Mouse (Mus musculus) hindbrain, embryonic 10.5 days (tissue): ENCODE data around the gene Pate4. TPM values are rescaled to one million over a fixed set of nuclear protein-coding genes. Genes with fewer than 3 reads are reported as not detected.
A peak's percentile ranks its signal among the peaks of the same experiment; 100 is the strongest.
"Not testable (repeated sequence)": the region's sequence is repeated elsewhere in the genome, so short reads cannot be mapped to it uniquely, and the experiment has no call there.

Experiments used
- DNase-seq: peaks from one replicate; pipeline ENCODE4 v3.0.0-alpha.2; 2017; ENCODE audit warnings: low spot score
- H3K27ac ChIP-seq: fragments of 300-500 bp; sonication (generic); 2 replicates; pipeline ENCODE4 v1.5.1; 2016; ENCODE audit warnings: mild to moderate bottlenecking, moderate library complexity
- H3K27me3 ChIP-seq: fragments of 300-500 bp; sonication (generic); 2 replicates; pipeline ENCODE4 v1.6.1; 2016; ENCODE audit warnings: mild to moderate bottlenecking; ENCODE audit not compliant: poor library complexity, insufficient read depth, severe bottlenecking
- H3K36me3 ChIP-seq: fragments of 300-500 bp; sonication (generic); 2 replicates; pipeline ENCODE4 v1.6.1; 2016; ENCODE audit warnings: mild to moderate bottlenecking, moderate library complexity
- H3K4me1 ChIP-seq: fragments of 300-500 bp; sonication (generic); replicated peaks from 2 replicates; pipeline ENCODE4 v1.6.1; 2016; ENCODE audit warnings: mild to moderate bottlenecking
- H3K4me3 ChIP-seq: fragments of 300-500 bp; sonication (generic); 2 replicates; pipeline ENCODE4 v1.5.1; 2016; ENCODE audit warnings: mild to moderate bottlenecking, moderate library complexity
- H3K9me3 ChIP-seq: fragments of 300-500 bp; sonication (generic); 2 replicates; pipeline ENCODE4 v1.6.1; 2016; ENCODE audit warnings: mild to moderate bottlenecking, moderate library complexity
- WGBS: fragments of 180-500 bp; shearing (Covaris S2); methylation state at CpG from one replicate; pipeline ENCODE4 v1.1.7; 2016; 5-methylcytosine and 5-hydroxymethylcytosine counted together
- polyA plus RNA-seq: library from polyadenylated mRNA; unstranded; fragments of >200 nt; fragmentation: Nextera tagmentation; extraction: Ambion mirVana; gene quantifications from 2 replicates; pipeline ENCODE4 v1.2.1, GENCODE M21; 2016

Pate4 gene
- not detected in 2 replicates for polyA plus RNA-seq

DNA sequence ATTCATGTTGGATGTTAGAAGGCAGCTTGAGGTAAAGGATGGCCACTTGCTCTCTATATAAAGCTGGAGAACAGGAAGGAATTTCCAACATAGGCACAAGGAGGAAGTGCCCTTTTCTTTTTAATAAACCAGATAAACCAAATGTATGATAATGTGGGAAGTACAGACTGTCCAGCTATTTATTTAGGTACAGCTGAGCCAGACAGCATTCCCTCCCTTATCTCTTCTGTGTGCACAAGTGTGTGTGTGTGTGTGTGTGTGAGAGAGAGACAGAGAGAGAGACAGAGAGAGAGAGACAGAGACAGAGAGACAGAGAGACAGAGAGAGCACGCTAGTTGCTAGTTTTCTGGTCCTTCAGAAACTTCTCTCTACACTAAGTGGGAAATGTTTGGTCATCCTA lies at the start of gene Pate4:
Gene Pate4 (minus strand): TSS at position 101 of the 400 bp plus-strand sequence.
- no peak within 1 kb of the TSS for H3K27ac ChIP-seq
- 88% methylated on average over 1 of the region's 1 CpGs for WGBS
- H3K36me3 ChIP-seq, result no peaks in the 10 kb centered on the region
- no peaks in the 10 kb centered on the region for H3K9me3 ChIP-seq
- DNase-seq, result no peak
- H3K27me3 ChIP-seq, result no peaks in the 10 kb centered on the region
- no peaks in the 10 kb centered on the region for H3K4me1 ChIP-seq
- H3K4me3 ChIP-seq, result no peak within 1 kb of the TSS

DNA sequence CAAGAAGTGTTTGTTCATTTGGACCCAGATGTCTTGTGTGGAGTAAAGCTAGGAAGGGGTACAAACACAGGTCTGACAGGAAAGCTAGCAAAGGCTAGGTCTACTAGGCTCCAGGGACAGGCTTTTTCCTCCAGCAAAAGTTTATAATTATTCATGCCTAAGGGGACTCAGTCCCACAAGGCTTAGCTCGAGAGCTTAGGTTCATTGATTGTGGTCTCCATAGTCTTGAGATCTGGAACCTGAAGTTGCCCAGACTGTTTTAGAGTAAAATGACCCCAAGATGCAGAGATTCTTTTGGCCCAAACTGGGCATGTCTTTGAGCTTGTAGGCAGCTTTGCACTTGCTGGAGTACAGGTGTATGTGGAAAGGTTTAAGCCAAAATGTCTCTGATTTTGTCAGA lies 36.4 kb upstream of the Pate4 start, which contains the start of gene Pate3:
Gene Pate3 (minus strand): TSS at position 101 of the 400 bp plus-strand sequence.
- Histone ChIP-seq H3K9me3 (peaks cover 19% of the 10 kb centered on the region), H3K27ac (no peak within 1 kb of the TSS), H3K4me3 (no peak within 1 kb of the TSS), H3K4me1 (no peaks in the 10 kb centered on the region), H3K36me3 (no peaks in the 10 kb centered on the region), H3K27me3 (no peaks in the 10 kb centered on the region)
- DNase-seq, result no peak
- WGBS, result 74% methylated on average over 1 of the region's 1 CpGs

DNA sequence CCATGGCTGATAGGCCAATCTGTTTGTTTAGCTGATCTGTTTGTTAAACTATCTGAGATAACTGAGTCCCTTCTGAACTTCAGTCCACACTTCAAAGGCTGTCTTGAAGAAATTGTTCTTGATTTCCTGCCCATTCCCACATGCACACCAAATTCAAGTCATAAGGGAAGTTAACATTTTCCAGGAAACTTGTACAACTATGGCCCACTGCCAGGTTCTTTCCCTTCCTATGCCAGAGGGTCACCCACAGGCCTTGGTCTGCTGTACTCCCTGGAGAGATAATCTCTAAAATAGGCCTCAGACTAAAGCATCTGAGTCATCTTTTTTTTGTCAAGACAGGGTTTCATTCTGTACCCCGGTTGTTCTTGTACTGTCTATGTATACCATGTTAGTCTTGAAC lies 21.2 kb upstream of the Pate4 start:
- Histone ChIP-seq H3K4me1 (no peaks in the 10 kb centered on the region), H3K4me3 (no peak overlapping the region), H3K36me3 (no peaks in the 10 kb centered on the region), H3K27me3 (no peaks in the 10 kb centered on the region), H3K9me3 (0 out of 2 replicates have a peak, but pooled peaks cover 2% of the 10 kb centered on the region), H3K27ac (no peak overlapping the region)
- 89% methylated on average over 1 of the region's 1 CpGs for WGBS
- no peak for DNase-seq

DNA sequence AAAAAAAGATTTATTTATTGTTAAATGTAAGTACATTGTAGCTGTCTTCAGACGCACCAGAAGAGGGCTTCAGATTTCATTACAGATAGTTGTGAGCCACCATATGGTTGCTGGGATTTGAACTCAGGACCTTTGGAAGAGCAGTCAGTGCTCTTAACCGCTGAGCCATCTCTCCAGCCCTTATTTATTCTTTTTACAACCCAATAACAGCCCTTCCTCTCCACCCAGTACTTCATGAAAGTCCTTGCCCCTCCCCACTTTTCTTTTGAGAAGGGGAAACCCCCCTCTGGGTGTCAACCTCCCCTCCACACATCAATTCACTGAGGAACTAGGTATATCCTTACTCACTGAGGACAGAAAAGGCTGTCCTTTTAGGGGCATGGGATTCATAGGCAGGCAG lies 5.0 kb upstream of the Pate4 start:
- not testable (repeated sequence) for H3K4me3 ChIP-seq, H3K27ac ChIP-seq, H3K9me3 ChIP-seq, H3K4me1 ChIP-seq, DNase-seq, H3K36me3 ChIP-seq, H3K27me3 ChIP-seq
- whole genome bisulfite sequencing, result 78% methylated on average over 2 of the region's 2 CpGs

DNA sequence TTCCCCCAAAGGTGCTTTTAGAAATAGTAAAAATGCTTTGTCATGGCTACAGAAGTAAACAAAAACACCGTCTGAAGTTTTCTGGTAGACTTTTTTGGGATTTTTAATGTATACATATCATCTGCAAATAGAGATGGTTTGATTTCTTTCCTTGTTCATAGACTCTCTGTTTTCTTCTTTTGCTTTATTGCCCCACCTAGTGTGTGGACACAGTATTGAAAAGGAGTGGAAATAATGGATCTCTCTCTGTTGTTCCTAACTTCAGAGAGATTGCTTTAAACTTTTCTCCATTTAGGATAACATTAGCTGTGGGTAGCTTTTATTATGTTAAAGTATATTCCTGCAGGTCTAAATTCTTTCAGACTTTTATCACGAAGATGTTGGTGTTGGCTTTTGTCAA lies 2.3 kb upstream of the Pate4 start:
- WGBS, result 31% methylated on average over 2 of the region's 2 CpGs
- no peaks in the 10 kb centered on the region for H3K27me3 ChIP-seq
- no peak for DNase-seq

GRCm38 (mm10) chr9:35607647-35608405 lies 3.9 kb downstream of the Pate4 start:
- 76% methylated on average over 8 of the region's 8 CpGs for WGBS
- Histone ChIP-seq H3K27me3 (no peaks in the 10 kb centered on the region), H3K36me3 (no peaks in the 10 kb centered on the region), H3K4me3 (no peak overlapping the region), H3K27ac (no peak overlapping the region), H3K4me1 (no peaks in the 10 kb centered on the region), H3K9me3 (no peaks in the 10 kb centered on the region)
- no peak for DNase-seq

More for the DNA sequence above, 2.3 kb upstream of the Pate4 start:
- no peaks in the 10 kb centered on the region for H3K4me1 ChIP-seq
- no peaks in the 10 kb centered on the region for H3K36me3 ChIP-seq
- no peak overlapping the region for H3K4me3 ChIP-seq
- H3K27ac ChIP-seq, result no peak overlapping the region
- no peaks in the 10 kb centered on the region for H3K9me3 ChIP-seq

DNA sequence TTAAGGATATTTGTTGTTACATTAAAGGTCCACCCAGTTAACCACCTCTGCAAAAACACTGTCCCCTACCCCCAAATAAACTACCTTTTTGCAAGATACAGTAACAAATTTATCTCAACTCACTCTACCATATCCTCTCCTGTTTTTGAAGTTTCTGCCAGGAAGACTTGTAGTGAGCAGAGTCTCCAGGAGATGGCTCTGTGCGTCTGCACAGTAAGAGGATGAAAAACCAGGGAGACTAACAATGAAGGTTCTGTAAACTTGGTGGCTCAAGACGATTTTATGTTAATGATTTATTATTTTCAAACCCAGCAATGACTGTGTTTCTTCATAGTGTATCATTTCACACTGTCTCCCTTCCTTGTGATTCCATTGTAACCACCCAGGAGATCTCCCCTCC lies 18.8 kb downstream of the Pate4 start:
- Histone ChIP-seq H3K27ac (no peak overlapping the region), H3K4me3 (no peak overlapping the region), H3K4me1 (no peaks in the 10 kb centered on the region), H3K36me3 (no peaks in the 10 kb centered on the region), H3K27me3 (no peaks in the 10 kb centered on the region), H3K9me3 (no peaks in the 10 kb centered on the region)
- 24% methylated on average over 2 of the region's 2 CpGs for WGBS
- DNase-seq, result no peak

DNA sequence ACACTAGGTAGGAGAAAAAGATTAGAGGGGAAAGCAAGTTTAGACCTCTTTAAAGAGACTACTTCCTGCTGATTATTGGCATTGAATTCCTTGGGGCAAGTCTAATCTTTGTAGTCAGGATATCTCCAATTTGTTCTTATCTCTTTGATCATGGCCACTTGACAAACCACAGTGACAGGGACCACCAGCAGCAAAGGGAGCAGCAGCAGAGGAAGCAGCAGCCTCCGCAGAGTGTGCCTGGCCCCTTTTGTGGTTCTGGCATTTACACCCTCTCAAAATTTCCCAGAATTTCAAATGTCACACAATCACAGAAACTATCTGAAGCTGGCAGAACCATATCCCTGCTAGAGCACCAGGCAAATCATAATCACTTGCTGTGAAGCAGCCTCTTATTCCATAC lies 24.1 kb downstream of the Pate4 start:
- Histone ChIP-seq H3K36me3 (no peaks in the 10 kb centered on the region), H3K9me3 (no peaks in the 10 kb centered on the region), H3K4me3 (no peak overlapping the region), H3K27me3 (no peaks in the 10 kb centered on the region), H3K4me1 (no peaks in the 10 kb centered on the region), H3K27ac (no peak overlapping the region)
- WGBS, result 67% methylated on average over 1 of the region's 1 CpGs
- DNase-seq, result no peak

- DNase-seq, result peak; percentile 22
- 5% methylated on average over 32 of the region's 32 CpGs for WGBS
- H3K4me3 ChIP-seq, result peak overlapping the region; percentile 48
- no peak overlapping the region for H3K27ac ChIP-seq
- peaks cover 35% of the 10 kb centered on the region for H3K27me3 ChIP-seq
- peaks cover 14% of the 10 kb centered on the region for H3K4me1 ChIP-seq
- peaks cover 5% of the 10 kb centered on the region; the same call in 1 of the 2 replicates for H3K9me3 ChIP-seq
- H3K36me3 ChIP-seq, result no peaks in the 10 kb centered on the region
These were observed 37.3 kb downstream of the Pate4 start for GRCm38 (mm10) chr9:35574416-35574815.

DNA sequence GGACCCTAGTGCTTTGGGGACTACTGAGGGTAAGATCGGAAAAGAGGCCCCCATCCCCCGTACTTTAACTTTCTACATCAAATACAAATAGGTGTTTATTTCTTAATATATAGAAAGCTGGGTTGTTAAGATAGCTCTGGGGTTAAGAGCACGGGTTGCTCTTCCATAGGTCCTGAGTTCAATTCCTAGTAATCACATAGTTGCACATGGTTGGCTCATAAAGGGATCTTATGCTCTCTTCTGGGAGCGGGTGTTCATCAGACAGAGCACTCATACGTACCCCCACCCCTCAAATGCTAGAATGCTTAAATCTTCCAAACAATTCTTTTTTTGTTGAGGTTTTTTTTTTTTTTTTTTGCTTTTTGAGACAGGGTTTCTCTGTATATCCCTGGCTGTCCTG lies 41.1 kb downstream of the Pate4 start:
- DNase-seq, result no peak
- peak overlapping the region; percentile 81 for H3K4me3 ChIP-seq
- H3K36me3 ChIP-seq, result peaks cover 28% of the 10 kb centered on the region
- H3K27ac ChIP-seq, result peak overlapping the region; percentile 96
- no peaks in the 10 kb centered on the region for H3K9me3 ChIP-seq
- peaks cover 26% of the 10 kb centered on the region for H3K27me3 ChIP-seq
- peaks cover 29% of the 10 kb centered on the region for H3K4me1 ChIP-seq
- WGBS, result 13% methylated on average over 5 of the region's 5 CpGs

DNA sequence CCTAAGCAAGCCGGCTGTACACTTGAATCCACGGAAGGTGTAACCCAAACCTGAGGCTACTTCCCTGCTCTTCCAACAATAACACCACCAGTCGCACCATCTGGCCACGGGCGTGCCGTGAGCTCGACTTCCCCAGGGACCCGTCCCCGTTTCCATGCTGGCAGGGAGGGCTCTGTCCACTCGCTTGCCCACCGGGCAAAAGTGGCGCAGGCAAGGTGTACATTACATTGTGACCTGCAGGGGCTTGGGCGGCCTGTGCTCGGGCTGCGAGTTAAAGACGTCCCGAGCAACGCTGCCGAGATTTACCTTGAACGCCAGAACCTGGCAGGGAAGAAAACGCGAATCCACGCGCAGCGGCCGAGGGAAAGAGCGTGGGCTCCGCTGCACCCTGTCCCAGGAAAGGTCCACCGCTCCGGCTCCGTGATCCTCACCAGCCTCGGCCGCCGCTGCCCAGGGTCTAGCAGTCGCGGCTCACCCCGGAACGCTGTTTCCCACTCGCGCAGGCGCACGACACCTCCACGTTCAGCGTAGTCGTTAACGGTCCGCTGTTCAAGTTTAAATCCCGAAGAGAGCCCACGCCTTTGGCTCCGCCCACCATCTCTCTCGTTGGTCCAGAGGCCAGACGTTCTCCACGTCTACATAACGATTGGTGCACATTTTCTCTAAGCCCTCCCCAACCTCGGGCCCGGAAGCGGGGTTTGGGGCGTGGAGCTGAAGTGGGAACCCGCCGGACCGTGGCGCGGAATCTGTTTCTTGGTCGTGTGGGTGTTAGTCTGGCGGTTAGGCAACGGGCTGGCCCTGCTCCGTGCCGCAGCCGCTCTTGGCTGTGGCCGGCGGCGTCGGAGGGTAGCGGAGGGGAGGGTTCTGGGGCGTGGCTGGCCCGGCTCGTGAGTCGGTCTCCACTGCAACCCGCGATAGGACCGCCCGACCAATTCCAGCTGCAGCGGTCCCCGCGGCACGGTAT lies 41.9 kb downstream of the Pate4 start, which contains the start of the genes Pate2 and Hyls1:
Gene Pate2 (plus strand): TSS at position 714 of the 964 bp plus-strand sequence.
Gene Hyls1 (minus strand): TSS at position 828 of the 964 bp plus-strand sequence.
- no peaks in the 10 kb centered on the region for H3K9me3 ChIP-seq
- WGBS, result under 1% methylated on average over 86 of the region's 86 CpGs
- H3K36me3 ChIP-seq, result peaks cover 36% of the 10 kb centered on the region
- peak; percentile 93 for DNase-seq
- peaks cover 29% of the 10 kb centered on the region for H3K4me1 ChIP-seq
- H3K27me3 ChIP-seq, result peaks cover 19% of the 10 kb centered on the region
- H3K4me3 ChIP-seq, result peak within 1 kb of the TSS; percentile 81
- H3K27ac ChIP-seq, result peak within 1 kb of the TSS; percentile 96

DNA sequence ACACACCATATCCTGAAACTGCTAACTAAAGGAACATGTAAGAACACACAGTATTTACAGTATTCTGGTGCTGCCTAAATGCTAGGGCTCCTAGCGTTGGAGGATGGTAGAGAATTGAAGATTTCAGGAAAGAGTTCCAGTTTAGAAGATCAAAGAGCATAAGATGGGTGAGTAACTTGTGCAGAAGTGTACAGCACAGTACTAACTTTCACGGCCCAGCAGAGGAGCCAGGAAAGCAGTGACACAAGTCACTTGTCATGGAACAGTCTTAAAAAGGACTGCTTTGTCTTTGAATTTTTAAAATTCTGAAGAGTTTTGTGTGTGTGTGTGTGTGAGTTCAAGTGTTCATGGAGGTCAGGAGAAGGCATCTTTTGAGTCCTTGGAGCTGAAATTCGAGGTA lies 43.7 kb downstream of the Pate4 start:
- Histone ChIP-seq H3K27me3 (peaks cover 2% of the 10 kb centered on the region; the same call in 1 of the 2 replicates), H3K9me3 (no peaks in the 10 kb centered on the region), H3K27ac (no peak overlapping the region), H3K4me1 (peaks cover 22% of the 10 kb centered on the region), H3K36me3 (peaks cover 54% of the 10 kb centered on the region), H3K4me3 (no peak overlapping the region)
- no peak for DNase-seq
- WGBS, result 87% methylated on average over 3 of the region's 3 CpGs
